Mouse (Mus musculus) MN1 (cell line): ENCODE measurements around the gene Efcab3.
A peak's percentile ranks its signal among the peaks of the same experiment; 100 is the strongest.

Experiments
- DNase-seq: peaks from one replicate; pipeline ENCODE4 v3.0.0-alpha.2; 2016; ENCODE audit warnings: low spot score

The Efcab3 gene

DNA sequence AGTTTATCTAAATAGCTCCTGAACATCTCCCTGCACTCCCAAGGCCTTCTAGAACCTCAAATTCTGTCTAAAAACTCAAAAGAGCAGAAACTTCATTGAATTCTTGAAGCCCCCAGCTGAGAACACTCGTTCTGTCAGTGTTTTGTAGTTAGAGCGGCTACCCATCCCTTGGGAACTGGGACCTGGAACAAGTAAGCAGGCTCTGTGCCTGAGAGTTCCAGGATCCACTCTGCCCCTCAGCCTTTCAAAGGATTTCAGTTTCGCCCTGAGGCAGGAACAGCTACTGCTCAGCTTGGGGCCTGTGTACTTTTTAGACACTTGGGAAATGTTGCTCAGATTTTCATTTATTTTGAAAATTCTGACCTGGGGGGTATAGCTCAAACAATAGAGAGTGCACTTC lies 83.2 kb downstream of the Efcab3 start, which contains the start of gene Gm10842:
Gm10842 (plus strand) TSS at position 301 of the 400 bp plus-strand sequence.
- DNase-seq, result no peak

GRCm38 (mm10) chr11:105149353-105149752 lies 86.0 kb downstream of the Efcab3 start:
- no peak for DNase-seq

- no peak for DNase-seq
Observed at GRCm38 (mm10) chr11:105149766-105150165, 86.4 kb downstream of the Efcab3 start.

GRCm38 (mm10) chr11:105150691-105151090 lies 87.3 kb downstream of the Efcab3 start:
- DNase-seq, result no peak

DNA sequence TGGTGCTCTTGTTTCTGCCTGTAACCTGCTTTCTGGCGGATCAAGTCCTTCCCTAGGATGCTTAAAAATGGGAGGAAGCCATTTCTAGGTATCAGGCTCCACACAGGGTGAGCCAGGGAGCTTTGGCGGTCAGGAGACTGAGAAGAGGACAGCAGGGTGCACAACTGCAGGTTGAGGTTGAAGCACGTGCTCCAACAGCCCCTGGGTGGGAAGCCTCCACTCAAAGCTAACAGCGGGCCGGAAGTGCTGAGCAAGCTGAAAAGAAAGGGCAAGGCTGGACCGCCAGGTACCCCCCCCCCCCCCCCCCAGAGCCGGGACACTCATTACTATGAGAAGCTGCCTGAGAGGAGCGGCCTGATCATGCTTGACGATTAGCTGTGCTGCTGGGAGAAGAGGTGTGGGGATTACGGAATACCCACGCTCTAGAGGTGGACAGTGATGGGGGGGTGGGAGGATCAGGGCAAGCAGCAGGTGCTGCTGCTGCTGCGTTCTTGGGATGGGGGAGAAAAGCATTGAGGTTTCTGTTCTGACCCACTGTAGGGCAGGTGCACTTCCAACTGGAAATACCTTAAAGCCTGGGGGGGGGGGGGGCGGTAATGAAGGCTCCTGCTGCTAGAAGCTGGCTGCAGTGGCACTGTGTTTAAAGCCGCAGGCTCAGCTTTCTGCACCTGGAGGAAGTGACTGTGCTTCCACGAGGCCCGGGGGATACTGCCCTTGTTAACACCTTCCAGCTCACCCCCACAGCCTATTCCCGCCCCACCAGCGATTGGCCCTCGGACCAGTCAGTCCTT lies 88.0 kb downstream of the Efcab3 start:
- no peak for DNase-seq

DNA sequence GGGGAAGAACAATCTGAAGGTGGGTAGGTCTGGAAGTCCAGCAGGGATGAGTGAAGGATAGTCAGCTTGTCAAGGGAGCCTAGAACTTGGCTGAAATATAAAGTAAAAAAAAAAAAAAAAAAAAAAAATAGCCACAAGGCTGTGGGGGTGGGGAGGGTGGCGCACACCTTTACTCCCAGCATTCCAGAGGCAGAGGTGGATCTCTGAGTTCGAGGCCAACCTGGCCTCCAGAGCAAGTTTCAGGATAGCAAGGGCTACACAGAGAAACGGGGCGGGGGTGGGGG lies 88.6 kb downstream of the Efcab3 start:
- DNase-seq, result no peak

GRCm38 (mm10) chr11:105152357-105152899 lies 89.0 kb downstream of the Efcab3 start:
- no peak for DNase-seq

DNA sequence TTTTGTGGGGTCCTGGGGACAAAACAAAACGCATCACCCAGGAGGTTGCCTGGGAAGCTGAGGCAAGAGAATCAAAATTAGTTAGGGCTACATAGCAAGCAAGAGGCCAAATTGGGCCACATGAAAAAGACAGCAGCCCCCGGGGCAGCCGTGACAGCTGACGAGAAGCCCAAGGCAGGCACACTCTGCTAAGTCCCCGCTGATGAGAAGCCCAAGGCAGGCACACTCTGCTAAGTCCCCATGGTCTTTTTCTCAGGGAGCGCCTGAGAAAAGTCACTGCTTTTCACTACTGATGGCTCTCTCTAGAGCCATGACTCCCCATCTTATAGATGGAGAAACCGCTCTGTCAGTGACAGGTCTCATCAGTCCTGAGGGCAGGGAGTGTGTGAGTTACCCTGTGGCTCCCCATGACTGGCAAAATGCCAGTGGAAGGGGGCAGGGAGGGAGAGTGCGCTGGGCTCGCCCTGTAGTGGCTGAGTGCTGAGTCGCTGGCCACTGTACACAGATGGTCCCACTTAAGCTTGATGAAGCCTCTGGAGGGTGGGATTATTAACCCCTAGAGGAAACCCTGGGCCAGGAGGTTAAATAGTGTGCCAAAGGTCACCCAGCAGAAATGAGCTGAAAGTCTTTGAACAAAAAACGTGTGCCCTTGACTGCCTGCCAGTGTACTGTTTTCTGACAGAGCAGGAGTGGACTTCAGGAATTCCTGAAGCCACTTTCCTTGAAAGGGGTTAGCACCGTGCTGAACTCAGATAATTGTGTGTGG lies 89.9 kb downstream of the Efcab3 start:
- peak; percentile 61 for DNase-seq

DNA sequence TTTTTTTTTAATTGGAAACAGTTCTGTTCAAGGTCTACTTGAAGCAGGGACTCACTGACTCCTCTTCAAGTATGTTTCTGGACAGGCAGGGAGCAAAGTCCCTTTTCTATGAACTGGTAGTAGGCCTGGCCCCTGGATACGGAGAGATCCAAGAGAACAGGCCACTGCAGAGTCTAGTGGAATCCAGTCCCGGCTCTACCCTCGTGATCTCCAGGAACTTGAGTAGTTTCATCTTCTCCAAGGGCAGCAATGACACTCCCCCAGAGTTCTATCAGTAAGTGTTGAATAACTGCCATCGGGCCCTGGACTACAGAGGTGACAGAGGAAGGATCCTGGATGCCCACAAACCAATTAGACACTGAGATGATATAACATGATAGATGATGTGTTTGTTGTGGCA lies 92.5 kb downstream of the Efcab3 start:
- DNase-seq, result no peak

- no peak for DNase-seq
Observed at GRCm38 (mm10) chr11:105156748-105157267, 93.4 kb downstream of the Efcab3 start.

DNA sequence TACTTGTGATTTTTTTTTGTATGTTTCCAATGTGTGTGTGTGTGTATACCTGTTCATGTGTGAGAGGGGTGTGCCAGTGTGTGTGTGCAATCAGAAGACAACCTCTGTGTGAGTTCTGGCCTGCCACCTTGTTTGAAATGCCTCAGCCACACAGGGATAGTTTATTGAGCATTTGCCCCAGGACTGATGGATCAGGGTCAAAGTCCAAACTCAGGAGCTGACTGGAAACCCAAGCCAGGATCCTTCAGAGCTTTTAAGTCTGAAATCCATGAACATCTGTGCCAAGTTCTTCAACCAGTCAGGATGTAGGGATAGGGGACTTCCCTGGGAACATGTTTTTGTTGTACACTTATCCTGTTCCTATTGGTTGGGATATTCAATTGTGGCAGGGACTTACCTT lies 94.7 kb downstream of the Efcab3 start:
- no peak for DNase-seq

- no peak for DNase-seq
Observed at GRCm38 (mm10) chr11:105159673-105160360, 96.4 kb downstream of the Efcab3 start.

GRCm38 (mm10) chr11:105161411-105161810 lies 98.0 kb downstream of the Efcab3 start:
- DNase-seq, result no peak

GRCm38 (mm10) chr11:105164516-105165510 lies 101.4 kb downstream of the Efcab3 start:
- no peak for DNase-seq

- no peak for DNase-seq
Observed at GRCm38 (mm10) chr11:105166780-105167179, 103.4 kb downstream of the Efcab3 start.
